Mouse (Mus musculus) kidney, adult 8-10 months (tissue): ENCODE measurements at regions not wholly inside any gene's neighbourhood (a gene's known extent, or its start where the extent isn't known, plus 50 kb on each side); places are given as distances from the start of the nearest gene placed in this dataset.
A peak's percentile ranks its signal among the peaks of the same experiment; 100 is the strongest.

ENCODE experiments used
- DNase-seq, 2 experiments: peaks; one replicate each; pipeline ENCODE4 v3.0.0; 2022

- DNase-seq: no peak
Measured at GRCm38 (mm10) chr1:23602710-23603291, 158.8 kb upstream of the B3gat2 start.

GRCm38 (mm10) chr1:23629366-23629765, 132.2 kb upstream of the B3gat2 start:
- DNase-seq: no peak

- DNase-seq: no peak
Measured at GRCm38 (mm10) chr1:23645093-23645492, 116.5 kb upstream of the B3gat2 start.

GRCm38 (mm10) chr1:23648875-23649506, 112.6 kb upstream of the B3gat2 start:
- no peak for DNase-seq

- DNase-seq: no peak
Measured at GRCm38 (mm10) chr1:23649886-23650285, 111.7 kb upstream of the B3gat2 start.

- DNase-seq: no peak
Measured at GRCm38 (mm10) chr1:23653628-23654027, 107.9 kb upstream of the B3gat2 start.

- no peak for DNase-seq
Measured at GRCm38 (mm10) chr1:23655768-23656167, 105.8 kb upstream of the B3gat2 start.

- peak in 1 of 2 experiments; percentile 4 for DNase-seq
Measured at GRCm38 (mm10) chr1:23656302-23656701, 105.3 kb upstream of the B3gat2 start.

- peak; percentile 17 to 20 for DNase-seq
Measured at GRCm38 (mm10) chr1:23656718-23657117, 104.8 kb upstream of the B3gat2 start.

- DNase-seq: no peak
Measured at GRCm38 (mm10) chr1:23670514-23670913, 91.0 kb upstream of the B3gat2 start.

GRCm38 (mm10) chr1:23674357-23674756, 87.2 kb upstream of the B3gat2 start:
- no peak for DNase-seq

GRCm38 (mm10) chr1:23676301-23676700, 85.3 kb upstream of the B3gat2 start:
- no peak for DNase-seq

- no peak for DNase-seq
Measured at GRCm38 (mm10) chr1:23689398-23689797, 72.2 kb upstream of the B3gat2 start.

- DNase-seq: peak; percentile 33 to 70
Measured at GRCm38 (mm10) chr1:23705489-23705888, 56.1 kb upstream of the B3gat2 start.

- no peak for DNase-seq
Measured at GRCm38 (mm10) chr1:23706450-23706849, 55.1 kb upstream of the B3gat2 start.
